Mouse (Mus musculus): ENCODE measurements at regions not wholly inside any gene's neighbourhood (a gene's known extent, or its start where the extent isn't known, plus 50 kb on each side); places are given as distances from the start of the nearest gene placed in this dataset.

DNA sequence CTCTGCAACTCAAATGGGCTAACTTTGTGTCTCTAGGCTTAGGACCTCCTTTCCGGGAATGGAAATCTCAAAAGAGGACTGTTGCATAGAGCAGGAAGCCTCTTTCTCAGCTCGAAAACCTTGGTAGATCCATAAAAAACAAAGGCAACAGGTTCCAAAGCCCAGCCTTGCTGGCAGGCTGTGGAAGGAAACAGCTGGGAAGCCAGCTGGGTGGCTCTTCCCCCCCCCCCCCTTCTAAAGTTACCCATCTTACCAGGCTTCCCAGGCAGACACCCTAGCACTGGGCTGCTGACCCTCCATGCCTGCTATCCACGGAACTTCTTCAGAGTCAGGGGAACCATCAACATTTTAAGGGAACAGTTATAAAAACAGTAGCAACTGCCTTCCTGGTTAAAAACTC, 172.7 kb upstream of the Lpp start:
- DNase-seq (ENCODE audit: low spot score in 2 of 2), result no peak
- intact Hi-C loops (cut with DNase I), result no loop called here

DNA sequence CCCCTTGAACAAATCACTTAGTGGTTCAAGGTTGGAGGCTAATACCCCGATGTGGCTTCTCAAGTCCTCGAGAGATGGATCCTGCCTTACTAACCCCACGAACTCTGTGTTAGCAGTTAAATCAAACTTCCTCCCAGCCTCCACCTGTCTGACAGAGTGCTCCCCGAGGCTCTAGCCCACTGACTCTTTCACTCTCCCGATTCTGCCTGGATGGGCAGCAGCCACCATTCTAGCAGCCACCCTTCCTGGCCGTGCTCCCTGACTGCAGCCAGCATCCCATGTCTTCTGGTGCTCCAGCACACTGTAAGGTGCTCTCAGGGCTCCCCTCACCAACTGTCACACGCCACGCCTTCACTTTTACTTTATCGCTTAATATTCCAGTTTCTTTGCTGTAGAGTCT, 173.6 kb upstream of the Lpp start:
- intact Hi-C loops (cut with DNase I), result loop anchor here (5.0 kb wide), 1 partner anchor 227 kb away; no protein-coding TSS in a partner anchor
- DNase-seq (ENCODE audit: low spot score in 2 of 2), result no peak

DNA sequence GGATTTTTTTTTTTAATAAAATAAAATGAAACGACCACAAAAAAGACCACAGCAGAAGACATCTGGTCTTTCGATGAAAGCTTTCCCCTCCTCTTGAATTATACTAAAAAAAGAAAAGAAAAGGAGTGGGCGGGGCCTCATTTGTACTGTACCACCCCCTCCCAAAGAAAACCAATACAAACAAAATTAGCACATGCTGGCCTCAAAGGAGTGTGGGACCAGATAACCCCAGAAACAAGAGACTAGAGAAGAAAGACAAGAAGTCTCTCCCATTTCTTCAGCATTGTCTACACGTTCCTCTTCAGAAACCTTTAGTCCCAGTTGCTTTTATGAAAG, 174.5 kb upstream of the Lpp start:
- intact Hi-C loops (cut with DNase I), result loop anchor here (5.0 kb wide), 1 partner anchor 227 kb away; no protein-coding TSS in a partner anchor
- DNase-seq (ENCODE audit: low spot score in 2 of 2), result no peak

DNA sequence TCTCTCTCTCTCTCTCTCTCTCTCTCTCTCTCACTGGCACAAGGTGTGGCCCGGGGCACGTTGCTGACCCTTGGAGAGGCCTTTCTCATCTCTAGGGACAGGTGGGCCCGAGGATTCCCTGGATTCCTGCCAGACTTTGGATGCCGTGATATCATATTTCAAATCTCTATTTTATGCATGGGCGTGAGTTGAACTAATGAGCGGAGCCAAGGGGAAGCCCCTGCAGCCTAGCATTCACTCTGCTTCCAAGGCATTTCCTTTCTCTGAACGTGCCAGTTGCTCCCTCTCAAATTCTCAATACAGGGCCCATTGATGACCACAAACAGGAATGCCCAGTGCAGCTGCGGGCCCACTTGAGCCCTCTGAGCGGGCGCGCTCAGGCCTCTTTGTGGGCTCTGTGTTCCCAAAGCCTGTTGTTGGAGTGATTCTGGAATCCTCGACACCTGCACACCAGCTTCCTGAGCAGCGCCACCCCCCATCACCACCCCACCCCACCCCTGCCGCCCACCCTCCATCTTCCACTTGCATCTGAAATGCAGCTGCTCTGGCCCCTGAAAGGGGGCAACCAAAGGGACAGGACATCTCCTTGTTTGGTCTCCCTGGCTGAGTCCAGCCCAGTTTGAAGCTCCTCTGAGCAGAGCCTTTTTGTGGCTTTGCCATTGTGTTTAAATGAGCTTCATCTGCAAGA, 175.0 kb upstream of the Lpp start:
- peak in 1 of 2 experiments; percentile 12 for DNase-seq (ENCODE audit: low spot score in 2 of 2)
- intact Hi-C loops (cut with DNase I), result loop anchor here (5.0 kb wide), 1 partner anchor 226 kb away; no protein-coding TSS in a partner anchor

DNA sequence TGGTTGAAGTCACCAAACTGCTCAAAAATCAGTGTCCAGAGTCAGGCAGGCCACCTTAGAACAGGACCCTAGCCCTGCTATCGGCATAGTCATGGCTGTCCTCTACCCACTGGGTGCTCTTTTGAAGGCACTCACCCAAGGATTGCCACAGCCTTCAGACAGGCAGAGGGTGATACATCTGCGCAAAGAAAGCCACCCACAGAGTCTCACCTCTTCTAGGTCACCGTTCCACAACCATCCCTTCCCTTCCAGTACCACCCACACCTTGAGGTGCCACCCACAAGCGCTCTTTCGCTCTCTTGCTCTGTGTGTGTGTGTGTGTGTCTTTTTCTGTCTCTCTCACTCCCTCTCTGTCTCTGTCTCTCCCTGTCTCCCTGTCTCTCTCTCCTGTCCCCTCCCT, 176.5 kb upstream of the Lpp start:
- peak in 1 of 2 experiments; percentile 18 for DNase-seq (ENCODE audit: low spot score in 2 of 2)
- intact Hi-C loops (cut with DNase I), result loop anchor here (5.0 kb wide), 1 partner anchor 225 kb away; no protein-coding TSS in a partner anchor

DNA sequence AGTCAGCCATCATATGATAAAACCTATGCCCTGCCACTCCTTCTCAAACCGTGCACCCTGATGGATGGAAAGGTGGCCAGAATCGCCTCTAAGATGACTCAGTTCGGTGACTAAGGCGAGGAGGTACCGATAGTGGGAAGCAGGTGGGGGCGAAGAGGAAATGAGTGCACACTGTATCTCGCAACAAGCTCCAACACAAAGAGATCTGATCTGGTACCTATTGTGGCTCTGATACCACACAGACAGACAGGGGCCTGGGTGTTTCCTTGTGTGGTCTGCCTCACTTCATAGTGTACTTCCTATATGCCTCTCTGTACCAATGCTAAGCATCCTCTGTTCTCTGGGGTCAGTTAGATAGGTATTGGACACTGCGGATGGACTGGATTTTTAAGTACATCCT, 178.0 kb upstream of the Lpp start:
- intact Hi-C loops (cut with DNase I), result loop anchor here (5.0 kb wide), 1 partner anchor 223 kb away; no protein-coding TSS in a partner anchor
- DNase-seq (ENCODE audit: low spot score in 2 of 2), result no peak

DNA sequence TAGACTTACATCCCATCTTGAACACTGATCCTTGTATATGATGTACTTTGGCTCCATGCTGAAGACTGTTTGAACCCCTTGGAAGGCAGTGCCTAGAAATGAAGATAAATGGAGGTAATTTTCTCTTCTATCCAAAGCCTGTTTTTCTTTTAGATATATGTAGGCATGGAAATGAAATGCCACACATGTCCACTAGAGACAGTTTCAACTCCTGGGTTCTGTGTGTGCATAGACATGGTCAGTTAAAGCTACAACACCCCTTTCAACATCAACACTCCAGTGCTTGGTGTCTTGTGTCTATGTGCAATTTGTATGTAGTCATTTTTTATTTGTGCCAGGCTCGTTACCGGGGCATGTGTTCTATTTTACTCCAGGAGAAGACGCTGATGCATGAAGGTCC, 179.7 kb upstream of the Lpp start:
- intact Hi-C loops (cut with DNase I), result no loop called here
- DNase-seq (ENCODE audit: low spot score in 2 of 2), result no peak

DNA sequence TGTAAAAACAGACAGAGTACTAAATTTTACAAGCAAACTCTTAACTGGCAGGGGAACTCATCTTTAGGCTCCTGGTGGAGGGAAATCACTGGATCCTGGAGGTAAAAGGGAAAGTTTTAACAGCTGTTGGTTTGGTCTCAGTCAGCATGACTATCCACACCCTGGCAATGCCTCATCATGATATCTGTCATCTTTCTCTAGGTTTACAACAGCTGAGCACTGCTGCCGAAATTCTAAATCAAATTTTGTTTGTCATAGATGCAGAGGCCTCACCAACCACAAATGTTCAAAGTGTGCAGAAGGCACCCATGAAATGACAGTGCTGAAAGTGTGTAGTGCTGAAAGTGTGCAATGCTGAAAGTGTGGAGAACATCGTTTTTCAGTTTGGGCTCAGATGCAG, 180.6 kb upstream of the Lpp start:
- DNase-seq (ENCODE audit: low spot score in 2 of 2), result no peak
- intact Hi-C loops (cut with DNase I), result no loop called here

DNA sequence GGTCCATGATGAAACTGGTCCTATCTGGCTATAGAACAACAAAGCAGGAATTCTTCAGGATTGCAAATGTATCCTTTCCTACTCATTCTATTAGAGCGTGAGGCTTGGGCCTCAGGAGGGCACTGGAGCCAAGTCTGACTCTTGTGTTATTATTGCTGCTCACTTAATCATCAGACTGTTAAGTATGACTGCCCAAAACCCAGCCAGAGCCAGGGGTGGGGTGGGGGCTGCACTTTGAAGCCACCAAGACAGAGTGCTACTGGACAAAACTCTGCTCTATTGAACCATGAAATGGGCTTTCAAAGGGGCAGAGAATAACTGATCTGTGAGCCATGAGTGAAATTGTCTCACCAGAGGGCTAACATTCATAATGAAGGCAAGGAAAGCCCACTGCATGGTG, 181.7 kb upstream of the Lpp start:
- no peak for DNase-seq (ENCODE audit: low spot score in 2 of 2)
- intact Hi-C loops (cut with DNase I), result no loop called here

DNA sequence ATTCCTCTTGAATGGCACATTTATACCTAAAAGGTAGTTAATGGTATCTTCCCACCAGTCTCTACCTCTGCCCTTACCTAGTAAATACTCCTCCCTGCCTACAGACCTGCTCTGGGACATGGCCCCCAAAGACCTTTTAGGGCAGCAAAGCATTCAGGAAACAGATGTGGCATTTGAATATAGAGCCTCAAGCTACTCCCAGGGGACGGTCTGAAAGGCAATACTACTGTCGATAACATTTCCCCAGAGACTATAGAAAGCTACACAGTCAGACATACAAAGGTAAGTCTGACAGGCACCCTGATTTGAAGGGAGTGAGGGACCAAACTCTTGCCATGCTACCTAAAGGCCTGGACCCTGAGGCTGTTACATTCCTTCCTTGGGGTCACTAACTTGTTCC, 184.4 kb upstream of the Lpp start:
- intact Hi-C loops (cut with DNase I), result no loop called here
- no peak for DNase-seq (ENCODE audit: low spot score in 2 of 2)

DNA sequence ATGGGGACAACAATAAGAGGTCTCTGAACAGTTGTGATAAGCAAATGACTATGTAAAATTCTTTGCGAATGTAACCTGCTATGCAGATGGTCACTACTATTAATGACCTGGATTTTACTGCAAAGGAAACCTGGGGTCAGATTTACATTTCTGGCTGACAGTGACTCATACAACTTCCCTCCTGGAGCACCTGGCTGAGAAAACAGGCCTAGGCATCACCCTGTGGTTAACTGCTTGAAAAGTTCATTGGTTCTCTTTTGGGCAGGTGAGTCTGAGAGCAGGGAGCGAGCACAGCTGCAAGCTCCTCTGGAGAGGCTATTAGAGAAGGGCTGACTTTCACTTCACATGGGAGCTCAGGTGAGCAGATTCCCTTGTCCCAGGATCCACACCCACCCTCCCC, 185.2 kb upstream of the Lpp start:
- no peak for DNase-seq (ENCODE audit: low spot score in 2 of 2)
- intact Hi-C loops (cut with DNase I), result no loop called here

DNA sequence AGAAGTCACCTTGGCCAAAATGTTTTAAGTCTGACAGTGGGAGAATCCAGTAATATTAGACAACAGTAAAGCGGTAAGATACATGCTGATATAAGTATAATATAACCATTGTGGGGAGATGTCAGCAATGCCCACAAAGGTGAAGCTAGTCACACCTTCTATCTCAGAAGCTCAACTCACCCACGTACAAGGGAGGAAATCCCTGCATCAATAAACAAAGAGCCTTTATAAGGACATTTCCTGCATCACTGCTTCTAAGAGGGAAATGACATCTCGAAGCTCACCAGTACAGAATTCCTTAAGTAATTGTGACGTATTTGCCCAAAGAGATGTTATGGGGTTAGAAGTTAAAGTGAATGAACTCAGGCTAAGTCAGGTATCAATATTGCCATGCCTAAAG, 186.3 kb upstream of the Lpp start:
- DNase-seq (ENCODE audit: low spot score in 2 of 2), result no peak
- intact Hi-C loops (cut with DNase I), result no loop called here

DNA sequence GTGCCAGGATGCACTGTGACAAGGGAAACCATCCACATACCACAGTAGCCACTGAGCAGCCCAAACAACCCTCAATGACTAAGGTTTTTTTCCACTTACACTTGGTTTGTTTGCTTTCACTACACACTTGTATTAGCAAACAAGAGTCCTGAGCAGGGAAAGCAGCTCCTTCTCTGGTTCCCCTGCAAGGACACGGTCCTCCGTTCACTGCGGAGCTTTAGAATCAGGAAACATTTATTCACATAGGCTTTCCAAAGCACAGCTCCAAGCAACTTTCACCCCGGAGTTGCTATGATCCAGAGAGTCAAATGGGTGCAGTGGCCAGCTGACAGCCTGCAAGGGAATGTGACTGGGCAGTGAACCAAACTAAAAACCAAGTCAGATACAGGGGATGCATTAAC, 186.8 kb upstream of the Lpp start:
- no peak for DNase-seq (ENCODE audit: low spot score in 2 of 2)

DNA sequence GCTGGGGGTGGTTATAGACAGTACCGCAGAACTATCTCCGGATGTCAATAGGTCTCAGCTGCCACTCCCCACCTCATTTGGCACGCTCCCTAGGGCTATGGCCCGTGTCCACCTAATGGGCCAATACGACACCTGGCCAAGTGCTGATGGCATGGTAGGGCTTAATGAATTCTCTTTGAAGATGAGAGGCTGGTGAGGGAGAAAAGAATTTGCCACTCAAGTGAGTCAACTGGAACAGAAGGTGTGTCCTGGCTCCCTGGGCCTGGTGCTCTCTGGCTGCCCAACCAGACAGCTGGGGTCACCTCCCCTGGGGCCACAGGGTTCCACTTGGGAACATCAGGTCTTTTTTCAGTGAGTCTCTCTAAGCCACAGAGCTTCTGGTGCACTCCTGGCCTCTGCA, 187.7 kb upstream of the Lpp start:
- no peak for DNase-seq (ENCODE audit: low spot score in 2 of 2)
- intact Hi-C loops (cut with DNase I), result no loop called here

More for the DNA sequence above, 186.8 kb upstream of the Lpp start:
- intact Hi-C loops (cut with DNase I), result no loop called here

DNA sequence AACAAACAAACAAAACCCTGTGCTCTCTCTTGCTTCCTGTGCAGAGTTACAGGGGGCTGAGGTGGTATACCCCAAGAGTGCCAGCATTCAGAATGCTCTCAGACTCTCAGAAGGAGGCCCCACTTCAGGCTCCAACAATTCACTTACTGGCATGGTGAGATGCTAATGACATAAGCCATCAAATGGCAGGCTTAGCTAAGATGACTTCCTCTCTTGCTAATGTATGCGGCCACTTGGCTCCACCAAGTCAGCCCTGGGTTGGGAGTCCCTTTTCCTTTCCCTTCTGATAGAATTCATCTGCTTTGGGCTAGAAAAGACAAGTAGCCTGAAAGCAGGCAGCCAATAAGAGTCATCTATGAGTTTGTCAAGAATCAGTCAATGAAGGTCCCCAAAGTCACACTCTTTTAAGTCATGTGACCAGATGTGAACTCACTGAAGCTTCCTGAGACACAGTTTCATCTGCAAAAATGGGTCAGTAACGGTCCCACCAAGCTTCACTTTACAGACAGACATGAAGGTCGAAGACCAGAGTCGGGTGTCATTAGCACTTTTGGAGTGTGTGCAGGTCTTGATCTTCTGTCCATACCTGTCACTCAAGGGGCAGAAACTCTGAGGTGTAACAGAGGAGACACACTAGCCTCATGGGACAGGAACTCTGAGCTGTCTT, 189.1 kb upstream of the Lpp start:
- intact Hi-C loops (cut with DNase I), result no loop called here
- DNase-seq (ENCODE audit: low spot score in 2 of 2), result no peak

DNA sequence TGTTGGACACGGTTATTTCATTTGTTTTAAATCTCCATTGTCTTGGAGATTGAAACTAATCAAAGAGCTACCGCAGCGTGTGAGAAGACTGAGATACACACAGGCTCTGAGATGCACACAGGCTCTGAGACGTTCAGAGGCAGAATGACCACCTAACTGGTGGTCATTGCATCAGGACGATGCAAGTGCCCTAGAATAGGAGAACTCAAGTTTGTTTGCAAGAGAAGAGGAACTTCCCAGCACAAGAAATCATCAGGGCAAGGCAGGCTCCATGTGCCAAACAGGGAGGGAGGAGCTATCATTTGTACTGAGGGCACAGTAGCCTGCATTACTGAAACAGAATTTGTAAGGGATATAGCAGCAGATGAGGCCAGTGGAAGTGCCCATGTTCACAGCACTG, 190.7 kb upstream of the Lpp start:
- no peak for DNase-seq (ENCODE audit: low spot score in 2 of 2)
- intact Hi-C loops (cut with DNase I), result no loop called here

DNA sequence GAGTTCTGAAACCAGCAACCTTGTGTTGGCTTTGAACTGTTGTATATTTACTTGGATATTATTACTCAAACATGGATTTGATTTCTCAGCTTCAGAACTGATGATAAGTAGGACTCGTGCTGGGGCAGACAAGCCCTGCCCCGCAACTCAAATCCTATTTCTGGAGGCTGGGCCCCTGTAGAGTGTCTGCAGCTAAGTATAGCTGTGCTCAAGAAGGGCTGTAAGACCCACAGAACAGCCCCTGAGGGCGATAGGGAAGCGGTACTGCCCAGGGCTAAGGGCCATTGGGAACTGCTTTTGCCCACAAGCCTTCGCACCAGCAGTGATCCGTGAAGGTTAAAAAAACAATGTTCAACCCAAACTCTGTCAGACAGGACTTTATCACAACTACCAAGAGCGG, 191.9 kb upstream of the Lpp start:
- intact Hi-C loops (cut with DNase I), result no loop called here
- DNase-seq (ENCODE audit: low spot score in 2 of 2), result no peak

DNA sequence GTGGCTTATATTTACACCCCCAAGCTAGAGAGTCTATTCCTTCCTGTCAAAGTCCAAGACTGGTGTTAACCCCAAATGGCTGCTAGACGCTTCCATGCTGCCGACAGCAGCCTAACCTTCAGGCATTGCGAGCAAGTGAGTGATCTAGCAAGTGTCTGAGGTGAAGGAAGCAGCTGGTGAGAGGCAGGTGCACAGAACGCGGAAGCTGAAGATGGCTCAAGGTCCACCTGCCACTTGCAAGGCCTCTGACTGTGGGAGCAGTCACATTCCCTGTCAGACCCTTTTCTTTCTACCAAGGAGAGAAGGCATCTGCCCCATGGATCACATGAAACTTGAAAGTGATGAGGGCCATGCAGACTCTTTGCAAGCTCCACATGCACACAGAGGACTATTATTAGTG, 193.1 kb upstream of the Lpp start:
- intact Hi-C loops (cut with DNase I), result no loop called here
- no peak for DNase-seq (ENCODE audit: low spot score in 2 of 2)

DNA sequence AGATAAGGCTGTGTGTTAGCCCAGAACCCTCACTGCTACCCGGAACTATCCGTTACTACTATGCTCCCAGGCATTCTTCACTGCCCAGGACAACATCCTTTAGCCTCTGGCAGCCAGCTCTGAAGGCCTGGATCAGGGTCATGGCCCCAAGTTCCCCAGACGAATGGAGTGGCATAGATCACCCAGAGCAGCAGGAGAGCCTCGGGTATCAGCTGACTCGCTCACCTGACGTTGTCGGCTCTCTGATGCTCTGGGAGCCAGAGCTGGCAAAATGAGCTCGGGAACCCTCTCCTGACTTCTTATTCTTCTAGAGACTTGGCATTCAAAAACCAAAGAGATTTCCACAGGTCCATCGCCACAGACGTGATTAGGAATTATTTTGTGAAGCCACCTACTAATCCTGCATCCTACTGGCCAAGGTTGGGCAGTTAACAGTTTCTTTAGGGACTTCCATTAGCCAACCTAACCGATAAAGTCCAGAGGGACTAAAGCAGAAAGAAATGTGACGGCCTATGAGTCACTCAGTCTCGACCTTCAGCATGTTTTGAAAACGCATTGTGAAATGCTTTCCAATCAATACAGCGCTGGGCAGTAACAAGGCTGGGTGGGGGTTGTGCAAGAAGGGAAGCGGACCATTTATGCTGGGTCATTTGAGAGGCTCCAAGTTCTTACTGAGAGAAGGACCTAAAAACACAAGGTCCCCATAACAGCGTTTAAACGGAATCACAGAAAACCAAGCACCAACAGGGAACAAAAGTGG, 193.7 kb upstream of the Lpp start:
- intact Hi-C loops (cut with DNase I), result no loop called here
- DNase-seq (ENCODE audit: low spot score in 2 of 2), result no peak

DNA sequence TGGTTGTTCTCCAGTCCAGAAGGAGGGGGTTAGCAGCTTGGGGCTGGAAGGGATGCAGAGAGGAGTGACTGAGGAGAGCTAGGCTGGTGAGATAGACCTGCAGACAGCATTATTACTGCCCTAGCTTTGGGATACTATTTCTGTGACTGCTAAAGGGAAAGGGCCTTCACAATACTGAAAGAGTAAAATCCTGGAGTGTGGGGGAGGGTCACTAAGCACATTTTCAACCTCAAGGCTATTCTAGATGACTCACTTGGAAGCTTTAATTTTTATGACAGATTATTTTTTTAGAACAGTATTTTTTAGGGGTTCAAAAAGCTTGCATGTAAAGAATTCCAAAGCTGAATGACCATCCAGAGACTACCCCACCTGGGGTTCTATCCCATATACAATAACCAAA, 195.0 kb upstream of the Lpp start:
- intact Hi-C loops (cut with DNase I), result no loop called here
- DNase-seq (ENCODE audit: low spot score in 2 of 2), result no peak

DNA sequence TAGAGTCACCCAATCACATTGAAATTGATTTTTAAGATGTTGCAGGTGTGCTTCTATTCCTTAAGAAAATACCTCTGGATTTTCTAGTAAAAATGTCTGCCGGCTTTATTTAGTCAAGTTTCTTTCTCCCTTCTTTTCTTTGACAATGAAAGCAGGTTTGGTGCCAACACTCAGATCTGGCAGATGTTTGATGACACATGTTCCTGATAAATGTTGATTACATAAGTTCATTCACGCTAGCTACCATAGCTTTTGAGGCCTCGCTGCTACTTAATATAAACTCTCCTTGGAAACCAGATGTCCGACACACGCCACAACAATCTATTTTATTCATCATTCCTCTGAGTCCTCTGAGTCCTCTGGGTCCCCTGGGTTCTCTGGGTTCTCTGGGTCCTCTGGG, 195.7 kb upstream of the Lpp start:
- no peak for DNase-seq (ENCODE audit: low spot score in 2 of 2)
- intact Hi-C loops (cut with DNase I), result no loop called here
